Mouse (Mus musculus) spleen, postnatal 4 days (tissue): ENCODE results near the gene Ip6k1.

Source experiments
- DNase-seq, 2 experiments: peaks; one replicate each; pipeline ENCODE4 v3.0.0; 2022; ENCODE audit warnings: low spot score in 2 of 2

Gene Ip6k1

DNA sequence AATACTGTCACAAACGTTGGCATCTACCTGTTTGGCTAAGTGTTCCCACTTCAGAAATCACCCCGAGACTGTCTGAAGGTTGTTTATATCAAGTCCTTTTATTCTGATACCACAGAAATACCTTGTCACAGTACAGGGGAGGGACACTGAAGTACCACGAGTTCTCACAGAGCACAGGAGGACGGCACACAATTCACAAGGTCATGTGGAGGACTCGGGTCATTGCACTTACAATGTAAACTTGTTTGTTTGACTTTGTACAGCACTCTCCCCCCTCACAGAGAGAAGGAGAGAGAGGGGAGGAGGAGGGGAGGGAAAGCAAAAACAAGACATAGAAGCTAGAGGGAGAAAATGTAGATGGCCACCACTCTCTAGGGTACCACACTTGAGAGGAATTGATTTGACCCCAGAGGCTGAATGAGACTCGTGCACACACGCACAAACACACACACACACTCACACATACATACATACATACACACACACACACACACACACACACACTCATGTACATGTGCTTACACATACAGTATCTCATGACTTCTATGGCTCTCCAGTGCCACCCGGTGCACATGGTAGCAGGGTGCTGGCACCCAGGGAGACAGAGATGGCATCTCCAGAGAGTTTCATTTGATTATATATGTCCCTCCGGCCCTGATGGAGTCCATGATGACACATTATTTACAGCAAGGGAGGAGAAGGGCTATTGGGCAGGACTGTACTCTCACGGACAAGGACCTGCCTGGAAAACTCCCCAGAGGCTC lies 93.8 kb downstream of the Ip6k1 start:
- DNase-seq = no peak
